14 mouse cellular contexts compared by ENCODE assay signal in the genomic region with DNA sequence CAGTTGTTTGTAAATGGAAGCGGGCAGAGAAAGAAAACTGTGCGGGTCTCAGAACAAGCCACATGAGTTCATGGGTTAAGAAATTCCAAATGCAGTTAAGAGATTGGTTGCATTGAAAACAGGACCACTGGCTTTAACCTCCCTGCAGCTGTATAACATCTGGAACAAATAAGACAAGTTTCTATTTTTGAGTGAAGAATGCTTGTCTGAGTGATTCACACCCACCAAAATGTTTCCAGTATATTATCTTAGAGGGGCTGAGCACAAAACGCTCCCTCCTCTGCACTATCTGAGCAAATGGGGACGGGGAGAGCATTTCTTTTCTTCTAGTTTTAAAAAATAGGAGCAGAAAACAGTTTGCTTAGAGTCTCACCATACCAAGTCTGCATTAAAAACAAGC.
"Had no signal": no experiment of that assay in that cellular context is flagged by ENCODE, and none has a peak within 500 bp of the region (broad histone marks: within the 10 kb centered on the region; RNA-seq: fewer than 3 reads in every experiment).

No protein-coding gene starts in this region.

- H3K4me3 ChIP-seq: limb, embryonic 13.5 days; liver, embryonic 12.5 days; lung, embryonic 15.5 days; megakaryocyte, embryonic 14.5 days; midbrain, embryonic 15.5 days; neural tube, embryonic 13.5 days had no signal

- H3K36me3 ChIP-seq: limb, embryonic 13.5 days; liver, embryonic 12.5 days; lung, embryonic 15.5 days; midbrain, embryonic 15.5 days; neural tube, embryonic 13.5 days had no signal

- ATAC-seq: liver, embryonic 12.5 days; midbrain, embryonic 15.5 days had no signal

- DNase-seq: kidney, adult 9 months; kidney, postnatal 36 days; layer of hippocampus, adult 9-11 months; lung, postnatal 4 days; thymus, postnatal 4 days had no signal

- H3K4me1 ChIP-seq: liver, embryonic 12.5 days; lung, embryonic 15.5 days; megakaryocyte, embryonic 14.5 days; midbrain, embryonic 15.5 days; neural tube, embryonic 13.5 days had no signal

- H3K9ac ChIP-seq: limb, embryonic 13.5 days; liver, embryonic 12.5 days; lung, embryonic 15.5 days; midbrain, embryonic 15.5 days; neural tube, embryonic 13.5 days had no signal

- H3K4me2 ChIP-seq: limb, embryonic 13.5 days; liver, embryonic 12.5 days; lung, embryonic 15.5 days; midbrain, embryonic 11.5 days; midbrain, embryonic 15.5 days; neural tube, embryonic 13.5 days had no signal

- H3K9me3 ChIP-seq: limb, embryonic 13.5 days; lung, embryonic 15.5 days; midbrain, embryonic 15.5 days; neural tube, embryonic 13.5 days had no signal

- H3K27ac ChIP-seq: kidney, postnatal 0 days; limb, embryonic 13.5 days; liver, embryonic 12.5 days; lung, embryonic 15.5 days; midbrain, embryonic 15.5 days; neural tube, embryonic 13.5 days; stomach, postnatal 0 days had no signal

- H3K27me3 ChIP-seq: liver, embryonic 12.5 days; lung, embryonic 15.5 days; megakaryocyte, embryonic 14.5 days; midbrain, embryonic 15.5 days; neural tube, embryonic 13.5 days had no signal
